Mouse (Mus musculus) cortical plate, adult 2 months (tissue): ENCODE data around the gene Prdm16. TPM values are rescaled to one million over a fixed set of nuclear protein-coding genes. Genes with fewer than 3 reads are reported as not detected.

Experiments used
- H3K27ac ChIP-seq: fragments of 200-500 bp; 2 replicates; pipeline ENCODE4 v1.5.1; 2012; ENCODE audit warnings: low read length, control low read depth, inconsistent platforms; ENCODE audit not compliant: insufficient read depth
- H3K4me1 ChIP-seq: fragments of 200-500 bp; 2 replicates; pipeline ENCODE4 v1.6.1; 2011; ENCODE audit warnings: low read length; ENCODE audit not compliant: control insufficient read depth, insufficient read depth
- H3K4me3 ChIP-seq: fragments of 200-500 bp; 2 replicates; pipeline ENCODE4 v1.5.1; 2011; ENCODE audit warnings: mild to moderate bottlenecking, low read length, control low read depth; ENCODE audit not compliant: insufficient read depth
- CTCF ChIP-seq: fragments of 200-500 bp; IDR thresholded peaks from 2 replicates; pipeline ENCODE4 v1.5.1; 2011; ENCODE audit warnings: mild to moderate bottlenecking, control low read depth, low read length; ENCODE audit not compliant: insufficient read depth; ENCODE audit errors: extremely low read depth
- POLR2A ChIP-seq: fragments of 200-500 bp; IDR thresholded peaks from 2 replicates; pipeline ENCODE4 v1.6.1; 2011; ENCODE audit warnings: mild to moderate bottlenecking, low read length, control low read depth; ENCODE audit not compliant: insufficient read depth; ENCODE audit errors: extremely low read depth
- polyA plus RNA-seq: library from polyadenylated mRNA; depleted of rRNA; stranded (reverse); fragments of >200 nt; gene quantifications from 2 replicates; pipeline ENCODE4 v1.2.3, GENCODE M21; 2012

Gene Prdm16
- polyA plus RNA-seq, 1 experiment: 5.4 TPM

DNA sequence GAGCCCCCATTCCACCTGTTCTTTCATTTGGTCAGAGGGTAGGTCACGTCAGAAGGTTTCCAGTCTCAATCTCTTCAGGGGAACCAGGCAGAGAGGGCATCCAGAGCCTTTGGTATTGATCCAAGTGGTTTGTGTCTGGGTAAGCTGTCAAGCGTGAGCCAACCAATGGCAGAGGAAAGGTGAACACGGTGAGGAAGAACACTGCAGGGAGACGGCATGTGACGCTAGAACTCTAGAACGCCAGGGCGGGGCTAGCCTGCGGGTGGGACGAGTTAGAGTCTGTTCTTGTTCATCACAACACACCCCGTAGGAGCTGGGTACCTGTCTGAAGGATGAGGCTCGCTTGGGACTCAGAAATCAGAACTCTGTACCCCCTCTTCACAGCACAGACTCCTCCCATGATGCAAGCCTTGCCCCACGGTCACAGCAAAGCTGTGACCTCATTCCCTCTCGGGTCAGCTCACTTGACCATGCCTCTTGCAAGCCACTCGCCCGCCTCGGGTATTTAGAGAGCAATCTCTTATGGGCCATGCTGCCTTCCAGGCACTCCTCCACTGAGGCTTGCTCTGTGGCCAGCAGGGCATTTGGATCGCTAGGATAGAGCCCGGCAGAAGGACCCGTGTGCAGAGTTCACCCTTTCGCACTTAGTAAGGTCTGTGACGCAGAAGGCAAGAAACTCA lies 89.4 kb downstream of the Prdm16 start:
- no peaks in the 10 kb centered on the region for H3K4me1 ChIP-seq
- H3K4me3 ChIP-seq: no peak overlapping the region
- TF ChIP-seq POLR2A (no peak), CTCF (no peak)
- no peak overlapping the region; the same call in 1 of the 2 replicates for H3K27ac ChIP-seq

DNA sequence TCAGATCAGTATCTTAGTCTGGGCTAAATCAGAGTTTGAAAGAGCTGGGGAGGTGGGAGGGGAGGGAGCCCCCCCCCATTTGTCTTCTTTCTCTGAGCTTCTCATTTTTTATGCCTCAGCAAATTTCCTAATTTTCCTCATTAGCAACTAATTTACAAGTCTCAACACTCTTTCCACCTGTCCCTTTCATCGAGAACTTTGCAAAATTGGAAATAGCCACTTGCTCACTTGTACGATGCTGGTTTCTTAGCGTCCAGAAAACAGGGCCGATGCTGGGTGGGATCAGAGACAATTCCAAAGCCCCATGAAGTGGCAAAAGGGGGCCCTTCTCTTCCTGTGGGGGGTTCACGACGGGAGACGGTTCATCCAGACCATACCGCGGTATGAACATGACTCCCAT lies 91.4 kb downstream of the Prdm16 start:
- H3K4me1 ChIP-seq: no peaks in the 10 kb centered on the region
- TF ChIP-seq POLR2A (no peak), CTCF (no peak)
- no peak overlapping the region for H3K27ac ChIP-seq
- no peak overlapping the region for H3K4me3 ChIP-seq

DNA sequence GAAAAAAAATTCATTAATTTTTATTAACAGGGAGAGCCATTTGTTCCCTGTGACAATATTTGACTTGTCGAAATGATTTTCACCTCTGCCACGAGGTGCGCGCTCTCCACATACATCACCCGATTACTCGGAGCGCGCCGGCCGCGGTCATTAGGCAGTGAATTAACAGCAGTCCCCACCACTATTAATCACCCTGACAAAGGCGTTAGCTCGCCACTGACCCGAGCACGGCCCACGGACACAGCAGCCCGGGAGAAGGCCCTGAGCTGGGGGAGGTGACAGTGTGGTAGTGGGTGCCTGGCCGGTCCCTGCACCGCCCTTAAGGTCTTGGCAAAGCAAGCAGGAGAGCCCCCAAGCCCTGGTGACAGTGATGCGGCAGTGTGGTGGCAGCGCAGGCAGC lies 92.8 kb downstream of the Prdm16 start:
- Histone ChIP-seq H3K27ac (no peak overlapping the region), H3K4me3 (no peak overlapping the region)
- TF ChIP-seq POLR2A (no peak), CTCF (no peak)

DNA sequence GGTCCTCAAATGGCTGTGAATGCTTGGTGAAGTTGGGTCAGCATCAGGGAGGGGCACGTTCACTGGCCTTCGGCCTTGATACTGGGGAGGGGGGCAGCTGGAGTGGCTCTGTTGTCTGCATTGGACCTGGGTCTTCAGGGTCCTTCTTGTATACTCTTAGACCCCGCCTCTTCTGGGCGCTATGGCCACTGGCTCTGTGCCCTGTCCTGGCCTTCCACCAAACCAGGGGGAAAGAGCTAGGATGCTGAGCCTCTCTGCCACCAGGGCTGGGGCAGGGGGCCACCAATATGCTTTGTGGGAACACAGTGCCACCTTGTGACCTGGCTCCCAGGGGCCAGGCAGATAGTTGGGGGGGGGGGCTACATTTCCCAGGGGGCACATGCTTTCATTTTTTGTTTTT lies 93.5 kb downstream of the Prdm16 start:
- no peak overlapping the region for H3K4me3 ChIP-seq
- no peaks in the 10 kb centered on the region for H3K4me1 ChIP-seq
- TF ChIP-seq CTCF: no peak
- no peak for TF ChIP-seq POLR2A
- no peak overlapping the region for H3K27ac ChIP-seq

More for the DNA sequence above, 92.8 kb downstream of the Prdm16 start:
- H3K4me1 ChIP-seq: no peaks in the 10 kb centered on the region

DNA sequence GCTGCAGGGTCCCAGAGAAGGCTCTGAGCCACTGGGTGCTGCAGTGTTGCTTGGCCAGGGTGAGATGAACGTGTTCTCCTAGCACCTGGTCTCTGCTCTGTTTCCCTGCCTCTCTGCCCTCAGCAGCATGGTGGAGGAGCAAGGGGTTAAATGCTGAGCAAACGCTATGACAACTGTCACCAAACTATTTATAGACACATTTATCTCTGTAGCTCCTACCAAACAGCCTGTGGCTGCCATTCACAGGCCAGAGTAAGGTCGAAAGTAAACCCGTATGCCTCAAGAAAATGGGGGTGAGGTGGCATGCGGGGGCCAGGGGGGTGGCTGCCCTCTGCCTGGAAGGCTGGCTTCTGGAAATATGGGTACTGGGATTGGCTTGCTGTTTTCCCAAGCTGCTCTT lies 94.1 kb downstream of the Prdm16 start:
- TF ChIP-seq POLR2A (no peak), CTCF (no peak)
- Histone ChIP-seq H3K4me3 (no peak overlapping the region), H3K4me1 (no peaks in the 10 kb centered on the region), H3K27ac (no peak overlapping the region)

DNA sequence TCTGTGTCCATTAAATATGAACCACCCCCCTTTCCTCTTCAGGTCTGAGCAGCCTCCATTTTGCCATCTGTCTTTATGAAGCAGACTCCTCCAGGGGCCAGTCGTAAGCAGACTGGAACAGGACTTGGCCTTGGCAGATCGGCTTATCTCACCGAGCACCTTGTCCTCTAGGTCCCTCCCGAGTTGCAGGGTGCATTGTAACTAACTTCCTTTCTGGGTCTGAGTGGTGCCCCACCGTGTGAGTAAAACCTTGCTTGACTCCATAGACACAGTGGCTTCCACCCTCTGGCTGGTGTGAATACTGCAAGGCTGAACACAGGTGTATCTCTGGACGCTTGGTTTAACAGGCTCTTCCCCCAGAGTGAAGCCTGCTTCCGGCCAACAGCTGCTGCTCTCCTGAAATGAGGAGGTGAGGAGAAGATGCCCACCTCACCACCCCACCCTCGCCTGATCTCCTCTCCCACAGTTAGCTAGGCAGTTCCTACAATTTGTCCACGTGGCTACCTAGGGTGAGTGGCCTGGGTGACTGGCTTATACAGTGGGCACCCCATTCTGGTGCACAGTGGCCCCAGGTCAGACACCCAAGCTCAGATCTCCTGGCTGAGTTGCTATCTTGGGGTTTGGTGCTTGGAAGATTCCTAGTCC lies 94.9 kb downstream of the Prdm16 start:
- Histone ChIP-seq H3K27ac (no peak overlapping the region), H3K4me1 (no peaks in the 10 kb centered on the region), H3K4me3 (no peak overlapping the region)
- no peak for TF ChIP-seq CTCF
- TF ChIP-seq POLR2A: no peak

DNA sequence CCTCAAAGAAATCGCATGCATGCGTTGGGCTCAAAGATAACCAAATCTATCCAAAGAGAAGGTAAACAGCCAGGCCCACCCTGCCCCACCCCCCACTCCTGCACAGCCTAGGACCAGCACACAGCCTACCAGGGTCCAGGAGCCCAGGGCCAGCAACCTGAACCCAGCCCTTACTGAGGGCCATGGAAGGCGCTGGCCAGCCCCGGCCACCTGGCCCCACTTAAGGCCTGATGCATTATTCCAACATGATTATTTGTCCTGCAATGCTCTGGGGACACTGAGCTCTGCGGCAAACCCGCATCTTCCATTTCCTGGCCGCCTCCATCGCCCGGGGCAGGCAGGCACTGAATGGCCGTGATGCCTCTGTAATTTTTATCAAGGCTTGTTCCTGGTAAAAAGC lies 96.0 kb downstream of the Prdm16 start:
- TF ChIP-seq POLR2A (no peak), CTCF (no peak)
- no peak overlapping the region for H3K27ac ChIP-seq
- no peak overlapping the region for H3K4me3 ChIP-seq
- no peaks in the 10 kb centered on the region for H3K4me1 ChIP-seq

DNA sequence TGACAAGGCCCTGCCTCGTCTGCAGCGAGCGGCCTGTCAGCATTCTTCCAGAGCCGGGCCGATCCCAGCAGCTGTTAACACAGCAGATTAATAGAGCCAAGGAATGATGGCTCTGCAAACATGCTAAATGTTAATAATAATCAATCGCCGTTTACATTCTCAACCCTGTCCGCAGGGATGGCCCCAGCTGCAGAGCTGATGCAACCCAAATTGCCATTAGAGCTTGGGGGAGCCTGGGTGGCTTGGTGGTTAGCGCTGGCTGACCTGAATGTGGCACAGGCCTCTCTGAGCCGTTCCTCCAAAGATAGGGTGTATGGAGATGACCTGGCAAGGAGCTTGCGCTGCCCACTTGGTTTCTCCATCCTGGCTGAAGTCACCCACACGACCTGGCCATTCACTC lies 97.0 kb downstream of the Prdm16 start:
- no peak for TF ChIP-seq POLR2A
- TF ChIP-seq CTCF: no peak
- Histone ChIP-seq H3K4me1 (no peaks in the 10 kb centered on the region), H3K4me3 (no peak overlapping the region), H3K27ac (no peak overlapping the region)

DNA sequence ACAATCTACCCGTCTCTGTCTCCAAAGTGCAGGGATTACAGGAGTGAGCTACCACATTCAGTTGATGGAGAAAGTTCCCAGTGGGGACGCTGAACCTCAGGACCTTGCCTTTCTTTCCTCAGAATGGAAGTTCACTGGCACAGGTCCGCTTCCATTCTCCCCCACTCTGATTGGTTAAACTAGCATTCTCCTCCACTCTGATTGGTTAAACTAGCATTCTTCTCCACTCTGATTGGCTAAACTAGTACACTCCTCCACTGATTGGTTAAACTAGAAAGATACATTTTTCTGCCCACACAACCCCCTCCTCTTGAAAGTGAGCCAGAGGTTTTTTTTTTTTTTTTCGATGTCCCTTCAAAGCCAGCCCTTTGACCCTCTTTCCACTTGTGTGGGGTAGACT lies 97.9 kb downstream of the Prdm16 start:
- Histone ChIP-seq H3K4me3 (no peak overlapping the region), H3K4me1 (no peaks in the 10 kb centered on the region), H3K27ac (no peak overlapping the region)
- TF ChIP-seq POLR2A (no peak), CTCF (no peak)

DNA sequence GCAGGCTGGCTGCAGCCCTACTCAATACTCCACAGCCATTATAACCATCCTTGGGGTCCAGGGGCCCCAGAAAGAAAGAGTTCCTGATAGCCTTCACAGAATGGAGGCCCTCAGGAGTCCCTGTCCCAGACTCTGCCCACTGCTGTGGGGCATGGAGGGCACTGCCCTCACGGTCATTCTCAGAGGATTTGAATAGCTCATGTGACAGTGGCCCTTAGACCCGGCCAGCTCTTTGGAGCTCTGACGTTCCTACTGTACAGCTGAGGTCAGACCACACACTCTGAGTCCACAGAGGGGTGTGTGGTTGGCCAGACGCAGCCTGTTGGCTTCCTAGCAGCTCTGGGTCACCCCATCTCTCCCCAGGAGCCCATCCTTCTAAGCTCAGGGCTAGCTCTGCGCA lies 100.6 kb downstream of the Prdm16 start:
- H3K4me3 ChIP-seq: no peak overlapping the region
- no peak overlapping the region for H3K27ac ChIP-seq
- TF ChIP-seq POLR2A (no peak), CTCF (no peak)
- H3K4me1 ChIP-seq: no peaks in the 10 kb centered on the region

DNA sequence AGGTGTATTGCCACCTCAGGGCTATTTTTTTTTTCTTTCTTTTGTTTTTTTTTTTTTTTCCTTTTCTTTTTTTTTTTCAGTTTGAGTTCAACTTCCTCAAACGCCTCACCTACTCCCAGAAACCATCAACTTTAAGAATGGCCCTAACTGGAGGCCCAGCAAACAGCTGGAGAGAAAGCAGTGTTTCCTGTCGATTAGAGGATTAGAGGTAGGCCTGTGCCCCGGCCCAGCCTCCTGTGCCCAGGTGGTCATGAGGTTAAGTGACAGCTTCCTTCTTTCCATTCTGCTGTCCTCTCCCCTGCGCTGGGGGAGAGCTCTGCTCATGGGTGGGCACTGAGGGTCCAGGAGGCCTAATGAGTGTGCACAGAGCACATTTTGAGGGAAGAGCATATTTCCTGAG lies 105.3 kb downstream of the Prdm16 start:
- TF ChIP-seq POLR2A (no peak), CTCF (no peak)

More for the DNA sequence above, 105.3 kb downstream of the Prdm16 start:
- Histone ChIP-seq H3K4me3 (no peak overlapping the region), H3K4me1 (no peaks in the 10 kb centered on the region), H3K27ac (no peak overlapping the region)
